Mouse (Mus musculus): ENCODE data around the gene Cyp2w1. TPM values are rescaled to one million over a fixed set of nuclear protein-coding genes. Genes with fewer than 3 reads are reported as not detected.

Gene Cyp2w1
- total RNA-seq (2023): not detected

DNA sequence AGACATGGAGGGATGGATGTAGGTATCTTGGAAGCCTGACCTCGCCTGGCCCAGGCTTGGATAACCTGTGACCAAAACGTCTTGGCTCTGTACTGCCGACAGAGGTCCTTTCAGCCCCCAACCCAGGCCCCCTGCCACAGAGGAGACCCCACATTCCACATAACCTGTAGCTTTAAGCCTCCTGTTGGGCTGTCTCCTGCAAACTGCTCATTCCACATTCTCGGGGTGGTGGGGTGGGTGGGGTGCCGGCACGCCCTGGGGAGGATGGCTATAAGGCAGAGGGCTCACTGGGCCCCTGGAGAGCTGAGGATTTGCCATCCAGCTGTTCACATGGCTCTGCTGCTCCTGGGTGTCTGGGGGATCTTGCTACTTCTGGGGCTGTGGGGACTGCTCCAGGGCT is at the start of gene Cyp2w1:
Cyp2w1 (plus strand) TSS at position 301 of the 400 bp plus-strand sequence.

DNA sequence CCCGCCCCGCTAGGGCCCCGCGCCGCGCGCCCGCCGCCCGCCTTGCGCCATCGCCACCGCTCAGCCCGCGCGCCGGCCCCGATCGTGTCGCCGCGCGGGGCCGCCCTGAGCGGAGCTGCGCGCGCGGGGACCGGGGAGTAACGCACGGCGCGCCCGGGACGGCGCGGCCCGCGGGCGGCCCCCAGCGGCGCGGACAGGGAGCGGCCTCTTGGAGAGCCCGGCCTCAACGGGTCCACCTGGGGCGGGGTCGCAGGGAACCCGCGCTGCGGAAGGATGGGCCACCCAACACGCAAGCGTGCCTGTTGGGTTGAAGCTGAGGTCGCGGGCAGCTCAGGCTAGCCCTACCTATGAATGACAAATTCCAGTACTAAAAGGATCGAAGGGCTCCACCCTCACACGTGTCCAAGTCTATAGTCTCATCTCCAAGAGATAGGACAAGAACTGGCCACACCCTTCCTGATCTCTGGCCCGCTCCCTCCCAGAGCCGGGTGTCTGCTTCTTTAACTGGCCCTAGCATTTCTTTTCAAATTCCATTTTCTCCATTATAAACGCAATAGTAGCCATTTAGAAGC is 26.9 kb upstream of the Cyp2w1 start, which contains the start of gene Adap1:
Adap1 (minus strand) TSS at position 228 of the 572 bp plus-strand sequence.

DNA sequence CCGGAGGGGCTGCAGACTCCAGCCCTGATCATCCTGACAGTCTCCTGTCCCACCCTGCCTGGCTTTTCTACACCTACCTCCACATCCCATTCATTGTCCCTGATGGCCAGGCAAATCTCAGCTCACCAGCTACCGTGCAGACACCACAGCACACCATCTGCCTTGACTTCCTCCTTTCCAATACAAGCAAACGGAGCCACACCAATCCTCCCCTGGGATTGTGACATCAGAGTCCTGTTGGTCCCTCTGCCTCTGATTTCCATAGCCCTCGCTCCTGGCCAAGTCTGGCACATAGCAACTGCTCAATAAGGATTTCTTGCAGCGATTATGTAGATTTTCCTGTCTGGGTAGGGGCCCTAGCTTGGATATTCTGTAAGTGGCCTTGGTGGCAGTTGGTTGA is 1.3 kb upstream of the Cyp2w1 start, which contains the start of gene Cox19:
Cox19 (minus strand) TSS at position 285 of the 400 bp plus-strand sequence.

GRCm38 (mm10) chr5:139377468-139378270 is 25.3 kb downstream of the Cyp2w1 start, which contains the start of gene Gpr146:
TSS of gene Gpr146 (plus strand) at chr5:139377697.

DNA sequence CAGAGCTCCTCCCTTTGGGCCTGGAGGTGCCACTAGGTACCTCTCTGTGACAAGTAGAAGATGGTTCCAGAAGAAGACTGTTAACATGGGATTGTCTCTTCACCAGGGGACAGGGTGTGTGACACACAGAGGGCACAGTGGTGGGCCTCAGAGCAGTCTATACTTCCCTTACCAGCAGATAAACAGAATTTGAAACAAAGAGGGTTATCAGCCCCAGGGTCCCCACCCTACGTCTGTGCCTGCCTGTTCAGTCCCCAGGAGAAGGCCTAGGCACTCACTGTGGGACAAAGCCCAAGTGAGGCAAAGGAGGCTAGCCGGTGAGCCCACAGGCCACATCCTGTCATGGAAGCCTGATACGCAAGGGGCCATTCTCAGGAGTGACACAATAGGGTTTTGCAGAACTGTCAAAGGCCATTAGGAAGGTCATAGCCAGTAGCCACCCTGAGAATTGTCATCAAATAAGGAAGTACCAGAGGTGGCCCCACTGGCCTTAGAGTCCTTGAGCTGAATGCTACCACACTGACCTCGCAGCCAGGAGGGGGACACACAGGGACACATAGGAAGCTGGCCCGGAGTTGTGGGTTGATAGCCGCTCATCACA is 52.5 kb downstream of the Cyp2w1 start, which contains the start of gene C130050O18Rik:
C130050O18Rik (plus strand) TSS at position 480 of the 601 bp plus-strand sequence.

Other genes with a start within 250 kb of the Cyp2w1 start
- 2.5 TPM for gene Prkar1b, start 202.6 kb upstream of the Cyp2w1 start, total RNA-seq (2023)
- 21.3 TPM for gene Dnaaf5, start 202.4 kb upstream of the Cyp2w1 start, total RNA-seq (2023)
- 68.1 TPM for gene Sun1, start 152.0 kb upstream of the Cyp2w1 start, total RNA-seq (2023)
- 46.0 TPM for gene Get4, start 100.3 kb upstream of the Cyp2w1 start, total RNA-seq (2023)
- 4.5 TPM for gene Adap1, start 27.0 kb upstream of the Cyp2w1 start, total RNA-seq (2023)
- 20.9 TPM for gene Cox19, start 1.2 kb upstream of the Cyp2w1 start, total RNA-seq (2023)
- 27.5 TPM for gene Gpr146, start 25.1 kb downstream of the Cyp2w1 start, total RNA-seq (2023)
- gene C130050O18Rik, start 52.7 kb downstream of the Cyp2w1 start, total RNA-seq (2023): 0.47 TPM
- gene Gper1, start 70.5 kb downstream of the Cyp2w1 start, total RNA-seq (2023): not detected
- 3.4 TPM for gene 3110082I17Rik, start 107.9 kb downstream of the Cyp2w1 start, total RNA-seq (2023)
- gene Zfand2a, start 131.9 kb downstream of the Cyp2w1 start, total RNA-seq (2023): 120 TPM
- gene Uncx, start 190.9 kb downstream of the Cyp2w1 start, total RNA-seq (2023): not detected